Mouse (Mus musculus): ENCODE data around the gene Elovl7. TPM values are rescaled to one million over a fixed set of nuclear protein-coding genes. Genes with fewer than 3 reads are reported as not detected.
A peak's percentile ranks its signal among the peaks of the same experiment; 100 is the strongest.

The Elovl7 gene
- polyA plus RNA-seq, 1 experiment from 2014 or later, result 3.7 TPM

DNA sequence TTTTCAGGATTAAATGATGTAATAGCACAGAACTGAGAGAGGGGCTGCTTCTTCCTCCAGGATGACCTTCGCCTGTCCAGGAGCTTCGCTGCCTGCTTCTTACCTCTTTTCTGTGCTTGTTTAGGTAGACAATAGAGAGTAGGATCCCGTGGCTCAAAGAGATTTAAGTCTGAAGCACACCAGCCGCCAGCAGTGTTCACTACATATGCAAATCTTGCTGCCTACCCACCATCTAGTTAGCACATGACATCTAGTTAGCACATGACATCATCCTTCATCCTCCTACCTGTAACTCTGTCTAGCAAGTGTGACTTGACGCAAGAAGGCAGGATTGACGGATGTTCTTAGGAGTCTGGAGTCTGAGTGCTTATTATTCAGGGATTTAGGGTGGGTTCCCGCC is 5.6 kb downstream of the Elovl7 start:
- H3K4me1 ChIP-seq (ENCODE audit: insufficient read depth), result peaks cover 5% of the 10 kb centered on the region
- no peak overlapping the region for H3K4me2 ChIP-seq (ENCODE audit: low read depth, low read length)
- no peak overlapping the region for H3K9ac ChIP-seq (replicated peaks)
- no peak for TF ChIP-seq EP300 (IDR thresholded peaks at IDR 0.05; ENCODE audit: low read depth)
- no peak for TF ChIP-seq CTCF (IDR thresholded peaks at IDR 0.05; ENCODE audit: low read depth)
- DNase-seq (no peak), ATAC-seq (no peak)
- H3K36me3 ChIP-seq (replicated peaks; ENCODE audit: insufficient read depth, low read length), result no peaks in the 10 kb centered on the region
- peaks cover 6% of the 10 kb centered on the region for H3K27me3 ChIP-seq (ENCODE audit: insufficient read depth, low read length)
- 79% methylated on average over 7 of the region's 7 CpGs for WGBS (ENCODE audit: insufficient replicate concordance)
- no peak overlapping the region for H3K4me3 ChIP-seq (ENCODE audit: low read depth, low read length)
- H3K9me3 ChIP-seq (ENCODE audit: low read length), result no peaks in the 10 kb centered on the region
- no peak overlapping the region for H3K27ac ChIP-seq (ENCODE audit: low read depth)

DNA sequence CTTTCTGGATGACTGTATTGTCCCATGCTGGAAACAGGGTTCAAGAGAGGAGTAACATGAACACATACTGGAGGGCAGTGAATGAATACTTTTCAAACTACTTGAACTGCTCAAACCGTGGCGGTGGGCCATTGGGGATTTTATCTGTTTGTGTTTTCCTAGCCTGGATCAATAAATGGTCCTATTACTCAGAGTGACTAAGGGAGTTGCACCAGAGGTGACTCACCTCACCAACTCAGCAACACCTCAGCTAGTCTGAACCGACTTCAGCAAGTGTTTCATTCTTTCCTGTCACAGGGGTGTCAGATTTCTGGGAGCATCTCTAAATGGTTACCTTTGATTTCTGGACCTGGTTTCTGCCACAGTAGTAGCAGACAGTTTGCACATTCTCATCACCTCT is 15.0 kb downstream of the Elovl7 start:
- WGBS (ENCODE audit: insufficient replicate concordance), result 46% methylated on average over 3 of the region's 3 CpGs
- ATAC-seq (peak; percentile 89), DNase-seq (peak; percentile 25)
- Histone ChIP-seq H3K27me3 (ENCODE audit: insufficient read depth, low read length) (no peaks in the 10 kb centered on the region), H3K4me1 (ENCODE audit: insufficient read depth) (peaks cover 3% of the 10 kb centered on the region), H3K9me3 (ENCODE audit: low read length) (no peaks in the 10 kb centered on the region), H3K27ac (ENCODE audit: low read depth) (peak overlapping the region; percentile 62), H3K4me3 (ENCODE audit: low read depth, low read length) (no peak overlapping the region), H3K36me3 (replicated peaks; ENCODE audit: insufficient read depth, low read length) (no peaks in the 10 kb centered on the region), H3K9ac (replicated peaks) (no peak overlapping the region), H3K4me2 (ENCODE audit: low read depth, low read length) (peak overlapping the region; percentile 2; the same call in 1 of the 2 replicates)
- peak; percentile 29; the same call in 1 of the 2 replicates for TF ChIP-seq EP300 (IDR thresholded peaks at IDR 0.05; ENCODE audit: low read depth)
- no peak for TF ChIP-seq CTCF (IDR thresholded peaks at IDR 0.05; ENCODE audit: low read depth)

DNA sequence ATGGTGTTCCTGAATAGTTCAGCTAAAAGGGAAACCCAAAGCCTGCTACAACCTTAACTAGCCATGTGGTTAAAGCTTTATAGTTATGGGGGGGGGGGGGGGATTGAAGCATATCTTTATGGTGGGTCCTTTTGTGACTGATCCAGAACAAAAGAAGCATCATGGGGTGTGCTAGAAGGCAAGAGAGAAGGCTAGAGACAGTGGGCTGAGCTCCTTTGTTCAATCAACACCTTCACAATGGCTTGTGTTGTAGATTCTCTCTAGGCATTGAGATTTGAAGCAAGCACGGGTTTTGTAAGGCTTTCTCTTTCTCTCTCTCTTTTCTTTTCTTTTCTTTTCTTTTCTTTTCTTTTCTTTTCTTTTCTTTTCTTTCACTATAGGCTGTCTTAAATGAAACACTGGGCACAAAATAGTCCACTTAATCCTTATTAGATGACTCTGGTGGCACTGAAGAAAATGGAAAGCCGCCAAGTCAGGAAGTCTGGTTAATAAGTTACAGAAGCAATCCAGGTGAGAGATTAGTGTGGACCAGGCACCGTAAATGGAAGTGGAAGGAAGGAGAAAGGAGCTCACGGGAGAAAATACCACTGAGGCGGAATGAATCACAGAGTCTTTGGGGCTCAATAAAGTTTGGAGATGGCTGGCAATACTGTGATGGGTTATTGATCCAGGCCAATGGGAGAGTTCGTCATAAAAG is 15.6 kb downstream of the Elovl7 start:
- no peak overlapping the region for H3K4me3 ChIP-seq (ENCODE audit: low read depth, low read length)
- H3K4me1 ChIP-seq (ENCODE audit: insufficient read depth), result peaks cover 3% of the 10 kb centered on the region
- H3K27ac ChIP-seq (ENCODE audit: low read depth), result peak overlapping the region; percentile 62
- no peaks in the 10 kb centered on the region for H3K27me3 ChIP-seq (ENCODE audit: insufficient read depth, low read length)
- no peak overlapping the region for H3K9ac ChIP-seq (replicated peaks)
- ATAC-seq (peak; percentile 48; the same call in 1 of the 2 replicates), DNase-seq (peak; percentile 25)
- H3K9me3 ChIP-seq (ENCODE audit: low read length), result no peaks in the 10 kb centered on the region
- peak overlapping the region; percentile 42; the same call in 1 of the 2 replicates for H3K4me2 ChIP-seq (ENCODE audit: low read depth, low read length)
- 66% methylated on average over 6 of the region's 6 CpGs for WGBS (ENCODE audit: insufficient replicate concordance)
- H3K36me3 ChIP-seq (replicated peaks; ENCODE audit: insufficient read depth, low read length), result no peaks in the 10 kb centered on the region
- TF ChIP-seq CTCF (IDR thresholded peaks at IDR 0.05; ENCODE audit: low read depth), result no peak
- TF ChIP-seq EP300 (IDR thresholded peaks at IDR 0.05; ENCODE audit: low read depth), result no peak

DNA sequence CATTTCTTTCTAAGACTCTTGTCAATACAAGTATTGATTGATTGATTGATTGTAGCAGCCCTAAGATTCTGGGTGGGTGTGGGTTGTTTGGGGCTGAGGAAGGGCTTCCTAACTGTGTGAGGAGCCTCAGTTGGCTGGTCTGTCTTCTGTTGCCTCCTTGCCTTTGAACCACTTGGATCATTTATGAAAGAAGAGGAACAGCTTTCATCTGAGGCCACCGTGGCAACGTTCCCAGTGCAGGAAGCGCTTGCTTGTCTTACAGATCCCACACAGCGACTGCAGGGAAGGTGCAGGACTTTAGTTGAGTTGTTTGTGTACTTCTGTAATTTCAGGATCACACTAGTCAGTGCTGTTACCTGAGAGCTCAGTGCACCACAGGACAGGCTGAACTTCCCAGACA is 25.8 kb downstream of the Elovl7 start:
- WGBS (ENCODE audit: insufficient replicate concordance), result 33% methylated on average over 4 of the region's 4 CpGs
- ATAC-seq, result no peak
- H3K36me3 ChIP-seq (replicated peaks; ENCODE audit: insufficient read depth, low read length), result no peaks in the 10 kb centered on the region
- H3K4me3 ChIP-seq (ENCODE audit: low read depth, low read length), result no peak overlapping the region
- no peak for DNase-seq
- no peaks in the 10 kb centered on the region for H3K27me3 ChIP-seq (ENCODE audit: insufficient read depth, low read length)
- H3K4me2 ChIP-seq (ENCODE audit: low read depth, low read length), result no peak overlapping the region
- TF ChIP-seq CTCF (IDR thresholded peaks at IDR 0.05; ENCODE audit: low read depth) (no peak), EP300 (IDR thresholded peaks at IDR 0.05; ENCODE audit: low read depth) (no peak)
- no peaks in the 10 kb centered on the region for H3K9me3 ChIP-seq (ENCODE audit: low read length)
- H3K4me1 ChIP-seq (ENCODE audit: insufficient read depth), result no peaks in the 10 kb centered on the region
- no peak overlapping the region for H3K9ac ChIP-seq (replicated peaks)
- H3K27ac ChIP-seq (ENCODE audit: low read depth), result no peak overlapping the region

DNA sequence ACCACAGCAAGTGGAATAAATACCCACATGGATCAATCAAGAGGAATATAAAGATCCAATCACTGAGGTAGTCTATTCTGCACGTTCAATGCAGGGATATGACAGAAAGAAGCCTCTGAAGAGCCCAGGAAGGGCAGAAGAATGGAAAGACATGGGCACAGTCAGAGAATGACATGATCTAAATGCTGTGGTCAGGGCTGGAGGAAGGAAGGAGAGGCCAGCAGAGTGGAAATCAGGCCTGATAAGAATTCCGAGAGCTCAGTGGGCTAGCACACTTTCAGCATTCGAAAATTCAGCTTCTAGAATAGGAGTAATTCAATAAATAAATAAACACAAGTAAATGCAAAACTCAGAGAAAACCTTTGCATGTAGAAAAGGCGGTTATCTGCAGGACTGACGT is 27.5 kb downstream of the Elovl7 start:
- no peaks in the 10 kb centered on the region for H3K27me3 ChIP-seq (ENCODE audit: insufficient read depth, low read length)
- ATAC-seq (no peak), DNase-seq (no peak)
- no peak overlapping the region for H3K9ac ChIP-seq (replicated peaks)
- H3K4me2 ChIP-seq (ENCODE audit: low read depth, low read length), result no peak overlapping the region
- 53% methylated on average over 5 of the region's 5 CpGs for WGBS (ENCODE audit: insufficient replicate concordance)
- no peaks in the 10 kb centered on the region for H3K4me1 ChIP-seq (ENCODE audit: insufficient read depth)
- H3K36me3 ChIP-seq (replicated peaks; ENCODE audit: insufficient read depth, low read length), result no peaks in the 10 kb centered on the region
- no peak overlapping the region for H3K4me3 ChIP-seq (ENCODE audit: low read depth, low read length)
- no peaks in the 10 kb centered on the region for H3K9me3 ChIP-seq (ENCODE audit: low read length)
- TF ChIP-seq CTCF (IDR thresholded peaks at IDR 0.05; ENCODE audit: low read depth), result no peak
- TF ChIP-seq EP300 (IDR thresholded peaks at IDR 0.05; ENCODE audit: low read depth), result no peak
- H3K27ac ChIP-seq (ENCODE audit: low read depth), result no peak overlapping the region

DNA sequence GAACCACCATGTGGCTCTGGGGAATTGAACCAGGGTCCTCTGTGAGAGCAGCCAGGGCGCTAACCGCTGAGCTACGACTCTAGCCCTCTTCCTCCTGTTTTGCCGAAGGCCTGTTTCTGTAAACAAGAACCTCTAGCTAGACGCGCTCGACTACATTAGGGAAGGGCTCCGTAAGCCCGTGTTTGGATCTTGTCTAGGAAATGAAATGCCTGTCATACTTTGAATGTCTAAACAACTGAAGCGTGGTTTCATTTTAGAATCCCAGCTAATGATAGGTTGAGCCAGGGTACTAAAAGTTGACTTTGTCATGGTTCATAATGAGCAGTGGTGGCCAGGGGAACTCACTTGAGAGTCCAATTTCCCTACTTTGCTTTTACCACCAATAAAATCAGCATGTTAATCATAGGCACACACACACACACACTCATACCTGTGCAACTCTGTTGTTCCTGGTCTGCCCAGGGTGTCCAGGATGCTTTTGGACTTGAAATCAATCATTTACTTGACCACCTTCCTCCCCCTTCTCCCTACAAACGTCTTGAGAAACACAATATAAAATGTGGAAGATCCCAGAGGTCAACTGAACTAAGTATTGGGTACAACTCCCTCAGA is 31.0 kb downstream of the Elovl7 start:
- Histone ChIP-seq H3K4me1 (ENCODE audit: insufficient read depth) (no peaks in the 10 kb centered on the region), H3K4me2 (ENCODE audit: low read depth, low read length) (no peak overlapping the region), H3K9me3 (ENCODE audit: low read length) (no peaks in the 10 kb centered on the region), H3K9ac (replicated peaks) (no peak overlapping the region), H3K27me3 (ENCODE audit: insufficient read depth, low read length) (no peaks in the 10 kb centered on the region), H3K27ac (ENCODE audit: low read depth) (no peak overlapping the region), H3K36me3 (replicated peaks; ENCODE audit: insufficient read depth, low read length) (no peaks in the 10 kb centered on the region), H3K4me3 (ENCODE audit: low read depth, low read length) (no peak overlapping the region)
- DNase-seq (no peak), ATAC-seq (no peak)
- TF ChIP-seq EP300 (IDR thresholded peaks at IDR 0.05; ENCODE audit: low read depth) (no peak), CTCF (IDR thresholded peaks at IDR 0.05; ENCODE audit: low read depth) (no peak)
- 80% methylated on average over 11 of the region's 11 CpGs for WGBS (ENCODE audit: insufficient replicate concordance)

All from liver, postnatal 0 days (tissue).